Mouse (Mus musculus) ovary, adult 2 months (tissue): ENCODE measurements around the gene Pgpep1l. TPM values are rescaled to one million over a fixed set of nuclear protein-coding genes. Genes with fewer than 3 reads are reported as not detected.

Experiments used
- polyA plus RNA-seq: library from polyadenylated mRNA; depleted of rRNA; stranded (reverse); fragments of >200 nt; gene quantifications from 2 replicates; pipeline ENCODE4 v1.2.3, GENCODE M21; 2012; rRNA removed

The Pgpep1l gene
- 0.17 and 0.25 TPM in 2 replicates for polyA plus RNA-seq

GRCm38 (mm10) chr7:68264028-68264453 lies at the start of gene Pgpep1l:
TSS of gene Pgpep1l (minus strand) at chr7:68264233.

GRCm38 (mm10) chr7:68273515-68273914 lies 9.5 kb upstream of the Pgpep1l start, which contains the start of gene Fam169b:
TSS of gene Fam169b (plus strand) at chr7:68273839.

Other genes starting within 250 kb of the Pgpep1l start
- 1.9 and 2.3 TPM in 2 replicates for gene Fam169b, start 9.6 kb upstream of the Pgpep1l start, polyA plus RNA-seq